Mouse (Mus musculus): Measurements from ENCODE around the gene Rgs2.

Rgs2 gene

DNA sequence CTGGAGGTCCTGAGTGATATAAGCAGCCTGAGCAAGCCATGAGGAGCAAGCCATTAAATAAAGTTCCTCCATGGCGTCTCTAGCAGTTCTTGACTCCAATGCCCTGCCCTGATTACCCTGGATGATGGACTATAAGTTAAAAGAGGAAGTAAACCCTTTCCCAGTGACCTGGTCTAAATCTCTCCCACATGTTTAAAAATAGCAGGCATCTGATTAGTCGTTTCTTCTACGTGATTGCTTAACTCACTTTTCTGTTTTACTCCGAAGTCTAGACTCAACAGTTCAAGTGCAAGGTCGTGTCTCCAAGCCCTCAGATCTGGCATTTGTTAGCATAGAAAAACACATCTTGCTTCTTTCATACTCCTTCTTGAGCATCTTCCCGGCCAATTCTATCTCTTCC, 15.2 kb downstream of the Rgs2 start:
- no peak for DNase-seq (ENCODE audit: extremely low read depth, insufficient read length, low spot score)

DNA sequence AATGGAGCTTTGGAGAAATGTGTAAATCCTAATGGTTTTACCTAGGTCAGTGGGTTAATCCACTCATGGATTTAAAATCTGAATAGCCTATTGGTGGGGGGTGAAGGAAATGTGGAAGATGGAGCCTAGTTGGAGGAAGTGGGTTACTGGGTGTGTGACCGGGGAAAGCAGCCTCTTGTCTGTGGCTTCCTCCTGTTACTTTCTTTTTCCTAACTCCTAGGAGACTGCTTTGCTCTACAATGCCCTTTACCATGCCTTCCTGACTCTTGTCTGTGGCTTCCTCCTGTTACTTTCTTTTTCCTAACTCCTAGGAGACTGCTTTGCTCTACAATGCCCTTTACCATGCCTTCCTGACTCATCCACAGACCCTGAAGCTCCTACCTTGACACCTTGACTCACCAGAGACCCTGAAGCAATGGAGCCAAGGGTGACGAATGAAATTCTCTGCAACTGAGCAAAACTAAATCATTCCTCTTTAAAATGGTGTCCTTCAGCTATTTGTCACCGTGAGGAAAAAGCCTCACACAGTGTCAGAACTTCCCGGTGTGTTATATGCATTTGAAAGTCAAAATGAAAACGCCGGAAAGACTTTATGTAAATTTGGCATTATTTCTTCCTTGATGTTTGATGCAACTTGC, 18.9 kb downstream of the Rgs2 start:
- DNase-seq (ENCODE audit: extremely low read depth, insufficient read length, low spot score), result no peak

DNA sequence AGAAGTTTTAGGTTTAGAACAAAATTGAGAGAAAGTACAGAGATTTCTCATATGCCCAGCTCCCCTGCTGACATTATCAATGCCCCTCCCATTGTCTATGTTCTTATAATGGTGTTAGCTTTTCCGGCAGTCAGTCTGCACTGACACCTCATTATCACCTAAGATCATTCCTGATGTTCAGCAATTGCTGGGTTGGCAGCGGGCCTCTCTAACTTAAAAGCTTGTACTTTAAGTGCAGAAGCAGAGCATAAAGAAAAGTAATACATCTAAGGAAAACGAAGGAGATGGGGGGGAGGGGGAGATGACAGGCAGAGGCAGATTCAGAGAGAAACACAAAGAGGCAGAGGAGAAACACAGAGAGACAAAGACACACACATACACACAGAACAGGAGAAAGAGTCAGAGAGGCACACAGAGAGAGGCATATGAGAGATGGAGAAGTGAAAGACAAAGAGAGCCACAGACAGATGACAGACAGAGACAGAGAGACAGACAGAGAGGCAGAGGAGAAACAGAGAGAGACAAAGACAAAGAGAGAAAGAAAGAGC, 21.1 kb downstream of the Rgs2 start:
- no peak for DNase-seq (ENCODE audit: extremely low read depth, insufficient read length, low spot score)

DNA sequence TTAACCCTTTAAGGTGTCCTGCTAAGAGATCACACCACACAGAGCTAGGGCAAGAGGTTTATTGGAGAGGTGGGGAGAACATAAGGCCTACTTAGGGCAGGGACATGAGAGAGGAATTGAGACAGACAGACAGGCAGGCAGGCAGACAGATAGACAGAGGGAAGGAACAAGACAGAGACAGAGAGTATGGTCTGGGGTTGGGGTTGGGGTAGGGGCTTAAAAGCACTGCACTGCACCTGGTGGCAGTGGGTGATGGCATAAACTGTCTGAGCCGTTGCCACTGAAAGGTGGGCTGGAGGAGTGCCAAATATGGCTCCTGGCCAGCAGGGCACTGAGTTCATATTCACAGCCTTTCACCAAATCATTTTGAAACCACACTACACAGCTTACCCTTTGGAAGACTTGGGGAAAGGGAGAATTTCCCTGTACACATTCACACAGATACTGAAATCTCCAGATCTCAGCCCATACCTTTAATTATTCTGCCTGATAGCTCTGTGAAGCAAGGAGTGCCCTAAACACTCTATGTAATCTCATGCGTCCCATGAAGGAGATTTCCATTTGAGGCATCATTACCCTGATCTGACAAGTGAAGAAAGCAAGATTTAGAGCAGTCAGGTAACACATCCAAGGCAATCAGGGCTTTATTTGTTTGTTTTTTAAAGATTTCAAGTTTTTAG, 21.7 kb downstream of the Rgs2 start:
- DNase-seq (ENCODE audit: extremely low read depth, insufficient read length, low spot score), result no peak

DNA sequence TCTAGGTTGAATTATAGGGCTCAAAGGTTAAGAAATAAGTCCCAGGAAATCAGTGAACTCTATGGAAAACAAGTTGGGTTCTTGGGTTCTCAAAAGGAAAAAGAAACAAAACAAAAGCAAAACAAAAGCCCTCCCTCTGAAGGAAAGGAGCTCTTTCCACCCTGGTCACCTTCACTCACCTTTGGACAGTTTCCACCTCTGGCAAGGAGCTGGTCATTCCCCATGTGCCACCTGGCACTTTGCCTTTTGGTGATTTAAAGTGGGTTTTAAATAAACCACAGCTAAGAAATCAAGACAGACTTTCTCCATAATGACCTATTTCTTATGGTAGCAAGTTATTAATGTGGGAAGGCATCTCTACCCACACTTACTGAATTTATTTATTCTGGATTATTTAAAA, 23.1 kb downstream of the Rgs2 start:
- DNase-seq (ENCODE audit: extremely low read depth, insufficient read length, low spot score), result no peak

DNA sequence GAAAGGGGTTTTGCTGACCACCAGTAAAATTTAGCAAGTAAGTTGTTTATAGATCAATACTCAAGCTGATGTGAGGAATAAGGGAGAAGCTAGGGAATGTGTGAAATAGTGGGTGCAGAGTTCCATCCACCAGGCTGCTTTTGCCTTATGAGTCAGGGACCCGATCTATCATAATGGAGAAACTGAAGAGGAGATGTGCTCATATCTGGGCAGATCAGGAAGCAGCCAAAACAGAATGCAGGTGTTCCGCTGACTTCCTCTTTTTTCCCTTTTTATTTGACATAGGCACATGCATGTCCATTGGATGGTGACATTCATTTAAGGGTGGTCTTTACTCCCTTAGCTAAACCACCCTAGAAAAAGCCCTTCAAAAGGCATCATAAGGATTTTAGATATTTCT, 29.3 kb downstream of the Rgs2 start:
- no peak for DNase-seq (ENCODE audit: extremely low read depth, insufficient read length, low spot score)

DNA sequence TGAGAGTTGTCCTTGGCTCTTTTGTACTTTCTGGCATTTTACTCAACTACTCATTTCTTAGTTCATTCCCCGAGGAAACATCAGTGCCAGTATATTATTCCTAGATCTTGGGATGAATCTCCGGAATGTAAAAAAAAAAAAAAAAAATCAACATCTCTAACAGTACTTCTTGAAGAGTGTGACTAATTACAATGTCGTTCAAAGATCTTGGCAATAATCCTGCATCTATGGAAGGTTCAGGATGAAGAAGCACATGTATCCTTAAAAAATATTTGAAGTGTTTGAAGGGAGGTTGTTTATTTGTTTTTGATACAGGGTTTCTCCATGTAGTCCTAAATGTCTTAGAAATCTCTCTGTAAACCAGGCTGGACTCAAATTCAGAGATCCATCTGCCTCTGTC, 41.7 kb downstream of the Rgs2 start:
- DNase-seq (ENCODE audit: extremely low read depth, insufficient read length, low spot score), result peak; percentile 30

DNA sequence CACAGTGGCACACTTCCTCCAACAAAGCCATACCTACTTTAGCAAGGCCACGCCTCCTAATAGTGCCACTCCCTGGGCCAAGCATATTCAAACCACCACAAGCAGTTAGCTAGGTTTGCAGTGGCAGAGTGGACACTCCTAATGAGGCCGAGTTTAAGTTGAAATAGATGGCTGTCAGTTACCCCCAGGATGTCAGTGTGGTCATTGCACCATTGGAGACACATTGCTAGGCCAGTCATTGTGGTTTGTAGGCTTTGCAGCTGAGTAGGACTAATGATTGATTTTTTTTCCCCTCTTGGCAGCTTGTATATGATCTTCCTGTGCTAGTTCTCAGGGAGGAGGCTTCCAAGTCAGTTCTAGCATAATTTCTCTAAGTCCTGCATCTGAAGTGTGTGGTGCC, 43.6 kb downstream of the Rgs2 start:
- no peak for DNase-seq (ENCODE audit: extremely low read depth, insufficient read length, low spot score)

DNA sequence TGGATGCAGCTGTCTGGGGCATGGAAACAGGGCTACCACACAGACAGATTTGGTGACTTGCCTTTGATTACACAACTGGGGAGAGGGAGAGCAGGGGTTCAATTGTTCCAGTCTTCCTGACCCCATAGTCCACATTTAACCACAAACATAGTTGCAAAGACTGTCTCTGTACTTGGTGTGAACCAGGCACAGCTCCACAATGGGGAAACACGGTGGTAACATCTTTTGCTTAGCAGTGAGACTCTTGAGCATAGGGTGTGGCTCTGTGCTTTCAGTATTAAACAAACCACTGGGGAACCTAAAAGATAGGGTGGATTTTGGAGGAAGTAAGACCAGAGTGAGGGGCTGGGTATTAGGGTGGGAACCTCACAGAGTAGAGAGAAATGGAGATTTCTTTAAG, 47.9 kb downstream of the Rgs2 start:
- no peak for DNase-seq (ENCODE audit: extremely low read depth, insufficient read length, low spot score)

DNA sequence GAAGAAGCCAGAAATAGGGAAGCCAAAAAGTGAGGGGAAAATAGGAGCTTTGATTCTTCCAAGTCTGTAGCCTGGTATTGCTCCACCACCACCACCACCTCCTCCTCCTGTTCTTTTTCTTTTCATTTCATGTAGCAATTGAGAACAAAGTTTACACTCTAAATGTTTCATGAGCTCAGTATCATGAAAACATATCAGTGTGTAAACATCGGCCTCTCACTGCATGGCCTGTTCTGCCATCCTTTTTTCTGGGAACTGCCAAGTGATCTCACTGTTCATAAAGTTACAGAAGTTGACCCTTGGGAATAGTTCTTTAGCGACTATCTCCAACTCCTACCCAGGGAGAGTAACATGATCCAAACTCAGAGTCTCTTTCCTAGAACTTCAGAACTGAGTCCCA, 51.1 kb downstream of the Rgs2 start:
- no peak for DNase-seq (ENCODE audit: extremely low read depth, insufficient read length, low spot score)
